Mouse (Mus musculus): Measurements from ENCODE around the gene Ccdc162.
A peak's percentile ranks its signal among the peaks of the same experiment; 100 is the strongest.

DNA sequence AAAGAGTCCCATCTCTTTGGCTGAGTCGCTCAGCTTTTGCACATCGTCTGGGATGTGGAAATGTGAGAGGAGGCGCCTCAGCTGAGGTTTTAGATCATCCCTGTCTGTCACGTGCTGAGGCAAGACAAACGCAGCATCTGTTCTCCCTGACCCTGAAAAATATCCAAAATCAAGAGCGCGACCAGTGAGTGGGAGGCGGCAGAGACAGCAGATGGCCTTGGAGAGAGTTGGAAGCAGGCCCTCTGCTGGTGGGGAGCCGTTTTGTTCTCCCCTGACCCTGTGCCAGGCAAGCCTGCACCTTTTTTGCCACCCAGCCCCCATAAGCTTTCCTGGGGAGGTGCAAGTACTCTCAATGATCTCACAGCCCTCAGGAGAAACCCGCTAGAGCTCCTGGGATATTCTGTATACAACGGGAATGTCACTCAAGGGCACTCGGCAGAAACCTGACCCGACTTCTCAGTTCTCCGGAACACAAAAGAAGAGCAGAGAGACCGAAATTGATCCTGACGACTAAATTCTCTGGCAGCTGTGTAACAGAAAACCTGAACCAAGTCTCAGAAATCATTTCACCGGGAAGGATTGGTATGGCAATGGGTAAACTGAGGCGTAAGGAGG is 37.6 kb downstream of the Ccdc162 start:
- peak; percentile 86 for TF ChIP-seq CTCF (IDR thresholded peaks at IDR 0.05; ENCODE audit: insufficient read depth, low read depth, low read length)
- TF ChIP-seq POLR2A (IDR thresholded peaks at IDR 0.05; ENCODE audit: insufficient read depth, low read depth, low read length) = no peak

Data from olfactory bulb, adult 2 months (tissue).